Mouse (Mus musculus): Measurements from ENCODE around the gene Arl9.
"Not testable (repeated sequence)": the region's sequence is repeated elsewhere in the genome, so short reads cannot be mapped to it uniquely, and the experiment has no call there.

The Arl9 gene

GRCm38 (mm10) chr5:77004051-77004821 lies at the start of gene Arl9:
Gene Arl9 (plus strand): TSS chr5:77004055.
- no peak for DNase-seq (ENCODE audit: low read depth in 1 of 2, low spot score in 2 of 2)

- no peak for DNase-seq (ENCODE audit: low read depth in 1 of 2, low spot score in 2 of 2)
Measured at GRCm38 (mm10) chr5:76954271-76954900, 49.5 kb upstream of the Arl9 start.

- no peak for DNase-seq (ENCODE audit: low read depth in 1 of 2, low spot score in 2 of 2)
Measured at GRCm38 (mm10) chr5:76955474-76955873, 48.4 kb upstream of the Arl9 start.

GRCm38 (mm10) chr5:76957954-76958353 lies 45.9 kb upstream of the Arl9 start:
- no peak for DNase-seq (ENCODE audit: low read depth in 1 of 2, low spot score in 2 of 2)

- DNase-seq (ENCODE audit: low read depth in 1 of 2, low spot score in 2 of 2), result no peak
Measured at GRCm38 (mm10) chr5:76959587-76959986, 44.3 kb upstream of the Arl9 start.

- no peak for DNase-seq (ENCODE audit: low read depth in 1 of 2, low spot score in 2 of 2)
Measured at GRCm38 (mm10) chr5:76962545-76962944, 41.3 kb upstream of the Arl9 start.

- no peak for DNase-seq (ENCODE audit: low read depth in 1 of 2, low spot score in 2 of 2)
Measured at GRCm38 (mm10) chr5:76964651-76965050, 39.2 kb upstream of the Arl9 start.

- no peak for DNase-seq (ENCODE audit: low read depth in 1 of 2, low spot score in 2 of 2)
Measured at GRCm38 (mm10) chr5:76969250-76969649, 34.6 kb upstream of the Arl9 start.

- not testable (repeated sequence) for DNase-seq (ENCODE audit: low read depth in 1 of 2, low spot score in 2 of 2)
Measured at GRCm38 (mm10) chr5:76971115-76971514, 32.7 kb upstream of the Arl9 start.

- no peak for DNase-seq (ENCODE audit: low read depth in 1 of 2, low spot score in 2 of 2)
Measured at GRCm38 (mm10) chr5:76973488-76973887, 30.4 kb upstream of the Arl9 start.

- DNase-seq (ENCODE audit: low read depth in 1 of 2, low spot score in 2 of 2), result no peak
Measured at GRCm38 (mm10) chr5:76974207-76974553, 29.7 kb upstream of the Arl9 start.

- DNase-seq (ENCODE audit: low read depth in 1 of 2, low spot score in 2 of 2), result peak; percentile 35 to 63
Measured at GRCm38 (mm10) chr5:76974554-76975285, 29.1 kb upstream of the Arl9 start, which contains the start of gene Srp72. Gene Srp72 (plus strand): TSS chr5:76974683.

- no peak for DNase-seq (ENCODE audit: low read depth in 1 of 2, low spot score in 2 of 2)
Measured at GRCm38 (mm10) chr5:76975736-76976135, 28.1 kb upstream of the Arl9 start.

- DNase-seq (ENCODE audit: low read depth in 1 of 2, low spot score in 2 of 2), result no peak
Measured at GRCm38 (mm10) chr5:76984015-76984414, 19.8 kb upstream of the Arl9 start.

GRCm38 (mm10) chr5:76990789-76991188 lies 13.1 kb upstream of the Arl9 start:
- no peak for DNase-seq (ENCODE audit: low read depth in 1 of 2, low spot score in 2 of 2)

- no peak for DNase-seq (ENCODE audit: low read depth in 1 of 2, low spot score in 2 of 2)
Measured at GRCm38 (mm10) chr5:76993174-76993814, 10.6 kb upstream of the Arl9 start.

GRCm38 (mm10) chr5:76998416-76998815 lies 5.4 kb upstream of the Arl9 start:
- DNase-seq (ENCODE audit: low read depth in 1 of 2, low spot score in 2 of 2), result no peak

- no peak for DNase-seq (ENCODE audit: low read depth in 1 of 2, low spot score in 2 of 2)
Measured at GRCm38 (mm10) chr5:77001192-77001591, 2.7 kb upstream of the Arl9 start.

- DNase-seq (ENCODE audit: low read depth in 1 of 2, low spot score in 2 of 2), result no peak
Measured at GRCm38 (mm10) chr5:77010352-77010751, 6.5 kb downstream of the Arl9 start.

- DNase-seq (ENCODE audit: low read depth in 1 of 2, low spot score in 2 of 2), result no peak
Measured at GRCm38 (mm10) chr5:77011082-77011481, 7.2 kb downstream of the Arl9 start.

GRCm38 (mm10) chr5:77013171-77013570 lies 9.3 kb downstream of the Arl9 start:
- peak; percentile 34 to 41 for DNase-seq (ENCODE audit: low read depth in 1 of 2, low spot score in 2 of 2)
